Mouse (Mus musculus) stomach, embryonic 15.5 days (tissue): ENCODE measurements around the gene Atp13a1. TPM values are rescaled to one million over a fixed set of nuclear protein-coding genes. Genes with fewer than 3 reads are reported as not detected.
A peak's percentile ranks its signal among the peaks of the same experiment; 100 is the strongest.

Source experiments
- ATAC-seq: fragments of 200-750 bp; cut with Nextera tagmentation; 2 replicates; pipeline ENCODE4 v1.8.0; 2017; ENCODE audit warnings: low read depth, moderate number of reproducible peaks, moderate TSS enrichment; ENCODE audit not compliant: insufficient read depth, low FRiP score
- H3K27ac ChIP-seq: fragments of 300-500 bp; sonication (generic); 2 replicates; pipeline ENCODE4 v1.5.1; 2015; ENCODE audit warnings: mild to moderate bottlenecking, inconsistent platforms
- H3K27me3 ChIP-seq: fragments of 300-500 bp; sonication (generic); replicated peaks from 2 replicates; pipeline ENCODE4 v1.6.1; 2015; ENCODE audit warnings: inconsistent platforms
- H3K36me3 ChIP-seq: fragments of 300-500 bp; sonication (generic); 2 replicates; pipeline ENCODE4 v1.6.1; 2015; ENCODE audit warnings: inconsistent platforms
- H3K4me1 ChIP-seq: fragments of 300-500 bp; sonication (generic); 2 replicates; pipeline ENCODE4 v1.6.1; 2015; ENCODE audit warnings: inconsistent platforms
- H3K4me2 ChIP-seq: fragments of 300-500 bp; sonication (generic); 2 replicates; pipeline ENCODE4 v1.6.1; 2015; ENCODE audit warnings: mild to moderate bottlenecking, inconsistent platforms
- H3K4me3 ChIP-seq: fragments of 300-500 bp; sonication (generic); replicated peaks from 2 replicates; pipeline ENCODE4 v1.5.1; 2015; ENCODE audit warnings: inconsistent platforms
- H3K9ac ChIP-seq: fragments of 300-500 bp; sonication (generic); 2 replicates; pipeline ENCODE4 v1.6.1; 2015; ENCODE audit warnings: inconsistent platforms
- H3K9me3 ChIP-seq: fragments of 300-500 bp; sonication (generic); 2 replicates; pipeline ENCODE4 v1.6.1; 2016; ENCODE audit warnings: inconsistent platforms
- WGBS: fragments of 180-500 bp; shearing (Covaris S2); methylation state at CpG from one replicate; pipeline ENCODE4 v1.1.7; 2015; 5-methylcytosine and 5-hydroxymethylcytosine counted together
- polyA plus RNA-seq: library from polyadenylated mRNA; unstranded; fragments of >200 nt; fragmentation: Nextera tagmentation; extraction: Ambion mirVana; gene quantifications from 2 replicates; pipeline ENCODE4 v1.2.1, GENCODE M21; 2015

Gene Atp13a1
- 48.0 and 53.9 TPM in 2 replicates for polyA plus RNA-seq

- under 1% methylated on average over 38 of the region's 38 CpGs for WGBS
- H3K9ac ChIP-seq = peak within 1 kb of the TSS; percentile 83
- peaks cover 16% of the 10 kb centered on the region for H3K4me1 ChIP-seq
Measured at GRCm38 (mm10) chr8:69790773-69791367, at the start of gene Atp13a1, which contains the start of gene Zfp866. Gene Atp13a1, plus strand, starts transcription at chr8:69791163. Gene Zfp866, minus strand, starts transcription at chr8:69791178.

DNA sequence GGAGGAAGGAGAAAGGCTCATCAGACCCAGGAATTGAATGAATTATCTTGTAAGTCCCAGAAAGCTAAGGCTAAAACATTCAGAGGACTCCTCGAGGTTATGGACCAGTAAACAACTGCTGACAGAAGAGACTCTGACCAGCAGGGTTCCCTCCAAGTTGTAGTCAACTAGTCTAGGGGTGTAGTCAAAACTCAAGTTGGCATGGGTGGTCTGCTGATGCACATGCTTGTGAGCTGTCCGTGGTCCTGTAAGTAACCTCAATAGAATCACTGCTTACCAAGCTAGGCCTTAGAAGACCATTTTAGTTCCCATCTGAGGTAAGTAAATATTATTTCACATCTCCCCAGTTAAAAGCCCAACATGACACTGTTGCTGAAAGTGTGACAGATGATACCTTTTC lies 49.7 kb upstream of the Atp13a1 start:
- ATAC-seq = no peak
- Histone ChIP-seq H3K4me1 (no peaks in the 10 kb centered on the region), H3K27ac (no peak overlapping the region), H3K4me2 (no peak overlapping the region), H3K36me3 (no peaks in the 10 kb centered on the region), H3K4me3 (no peak overlapping the region), H3K9me3 (no peaks in the 10 kb centered on the region), H3K9ac (no peak overlapping the region), H3K27me3 (no peaks in the 10 kb centered on the region)
- WGBS = 81% methylated on average over 2 of the region's 2 CpGs

More at GRCm38 (mm10) chr8:69790773-69791367, at the start of gene Atp13a1, which contains the start of gene Zfp866:
- Histone ChIP-seq H3K36me3 (peaks cover 17% of the 10 kb centered on the region), H3K4me2 (peak within 1 kb of the TSS; percentile 64), H3K27ac (peak within 1 kb of the TSS; percentile 89), H3K4me3 (peak within 1 kb of the TSS; percentile 87), H3K27me3 (no peaks in the 10 kb centered on the region), H3K9me3 (no peaks in the 10 kb centered on the region)
- peak; percentile 93 for ATAC-seq

- H3K9me3 ChIP-seq = no peaks in the 10 kb centered on the region
- peak within 1 kb of the TSS; percentile 47 for H3K4me2 ChIP-seq
- H3K4me3 ChIP-seq = peak within 1 kb of the TSS; percentile 79
- no peaks in the 10 kb centered on the region for H3K36me3 ChIP-seq
- H3K27me3 ChIP-seq = no peaks in the 10 kb centered on the region
- peak within 1 kb of the TSS; percentile 99 for H3K27ac ChIP-seq
- ATAC-seq = peak; percentile 99
- H3K9ac ChIP-seq = peak within 1 kb of the TSS; percentile 95
- 2% methylated on average over 48 of the region's 48 CpGs for WGBS
- no peaks in the 10 kb centered on the region for H3K4me1 ChIP-seq
Measured at GRCm38 (mm10) chr8:69749544-69750454, 41.2 kb upstream of the Atp13a1 start, which contains the start of gene Zfp963. Gene Zfp963, minus strand, starts transcription at chr8:69749970.

DNA sequence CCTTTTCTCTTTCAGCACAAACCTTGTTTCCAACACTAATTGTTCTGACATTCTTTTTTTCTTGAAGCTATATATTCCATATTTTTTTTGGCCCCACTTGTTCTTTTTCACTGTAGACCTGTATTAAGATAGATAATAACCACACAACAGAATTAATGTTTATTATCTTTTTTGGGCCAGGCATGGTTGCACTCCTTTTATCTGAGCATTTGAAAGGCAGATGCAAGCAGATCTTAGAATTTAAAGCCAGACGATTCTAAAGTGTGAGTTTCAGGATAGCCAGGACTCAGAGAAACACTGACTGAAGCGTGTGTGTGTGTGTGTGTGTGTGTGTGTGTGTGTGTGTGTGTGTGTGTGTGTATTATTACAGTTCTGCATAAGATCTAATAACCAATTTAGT lies 38.5 kb upstream of the Atp13a1 start:
- H3K27me3 ChIP-seq = no peaks in the 10 kb centered on the region
- H3K27ac ChIP-seq = no peak overlapping the region
- no peak overlapping the region for H3K9ac ChIP-seq
- ATAC-seq = no peak
- 85% methylated on average over 2 of the region's 2 CpGs for WGBS
- no peak overlapping the region for H3K4me2 ChIP-seq
- H3K9me3 ChIP-seq = no peaks in the 10 kb centered on the region
- H3K36me3 ChIP-seq = no peaks in the 10 kb centered on the region; the same call in 1 of the 2 replicates
- H3K4me3 ChIP-seq = no peak overlapping the region
- no peaks in the 10 kb centered on the region for H3K4me1 ChIP-seq

- H3K9ac ChIP-seq = no peak overlapping the region
- 92% methylated on average over 5 of the region's 5 CpGs for WGBS
- H3K9me3 ChIP-seq = no peaks in the 10 kb centered on the region
- no peak for ATAC-seq
- H3K4me1 ChIP-seq = no peaks in the 10 kb centered on the region
- peaks cover 15% of the 10 kb centered on the region for H3K36me3 ChIP-seq
- no peak overlapping the region for H3K4me3 ChIP-seq
- H3K4me2 ChIP-seq = no peak overlapping the region
- H3K27me3 ChIP-seq = no peaks in the 10 kb centered on the region
- H3K27ac ChIP-seq = no peak overlapping the region
Measured at GRCm38 (mm10) chr8:69758316-69758715, 32.6 kb upstream of the Atp13a1 start.

- ATAC-seq = no peak
- H3K27ac ChIP-seq = no peak overlapping the region
- H3K4me1 ChIP-seq = no peaks in the 10 kb centered on the region
- H3K9me3 ChIP-seq = no peaks in the 10 kb centered on the region
- no peak overlapping the region for H3K4me3 ChIP-seq
- H3K27me3 ChIP-seq = no peaks in the 10 kb centered on the region
- no peak overlapping the region for H3K4me2 ChIP-seq
- peaks cover 48% of the 10 kb centered on the region for H3K36me3 ChIP-seq
- no peak overlapping the region for H3K9ac ChIP-seq
- WGBS = 92% methylated on average over 4 of the region's 4 CpGs
Measured at GRCm38 (mm10) chr8:69761814-69762445, 29.0 kb upstream of the Atp13a1 start.

DNA sequence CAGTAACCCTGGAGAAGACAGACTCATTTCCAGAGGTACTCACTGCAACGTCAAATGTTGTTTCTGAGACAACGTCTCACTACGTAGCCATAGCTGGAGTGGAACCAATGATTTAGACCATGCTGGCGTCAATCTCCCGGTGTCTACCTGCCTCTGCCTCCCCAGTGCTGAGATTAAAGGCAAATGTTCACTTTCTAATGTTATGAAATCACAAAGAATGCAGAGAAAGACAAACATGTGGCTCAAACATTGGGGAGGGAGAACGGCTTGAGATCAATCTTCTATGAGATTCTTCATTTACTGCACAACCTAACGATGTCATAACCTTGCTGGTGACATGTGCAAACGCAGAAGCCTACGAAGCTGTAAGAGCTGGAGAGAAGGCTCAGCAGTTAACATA lies 19.7 kb upstream of the Atp13a1 start:
- WGBS = 78% methylated on average over 9 of the region's 9 CpGs
- Histone ChIP-seq H3K27ac (no peak overlapping the region), H3K36me3 (peaks cover 26% of the 10 kb centered on the region), H3K9me3 (no peaks in the 10 kb centered on the region), H3K27me3 (no peaks in the 10 kb centered on the region), H3K9ac (no peak overlapping the region), H3K4me2 (no peak overlapping the region), H3K4me3 (no peak overlapping the region), H3K4me1 (peaks cover 8% of the 10 kb centered on the region; the same call in 1 of the 2 replicates)
- no peak for ATAC-seq

GRCm38 (mm10) chr8:69772106-69772505 lies 18.9 kb upstream of the Atp13a1 start:
- Histone ChIP-seq H3K9ac (no peak overlapping the region), H3K36me3 (peaks cover 19% of the 10 kb centered on the region), H3K4me3 (no peak overlapping the region), H3K27ac (no peak overlapping the region), H3K9me3 (no peaks in the 10 kb centered on the region), H3K4me2 (no peak overlapping the region), H3K4me1 (peaks cover 8% of the 10 kb centered on the region; the same call in 1 of the 2 replicates), H3K27me3 (no peaks in the 10 kb centered on the region)
- 68% methylated on average over 2 of the region's 2 CpGs for WGBS
- ATAC-seq = no peak

DNA sequence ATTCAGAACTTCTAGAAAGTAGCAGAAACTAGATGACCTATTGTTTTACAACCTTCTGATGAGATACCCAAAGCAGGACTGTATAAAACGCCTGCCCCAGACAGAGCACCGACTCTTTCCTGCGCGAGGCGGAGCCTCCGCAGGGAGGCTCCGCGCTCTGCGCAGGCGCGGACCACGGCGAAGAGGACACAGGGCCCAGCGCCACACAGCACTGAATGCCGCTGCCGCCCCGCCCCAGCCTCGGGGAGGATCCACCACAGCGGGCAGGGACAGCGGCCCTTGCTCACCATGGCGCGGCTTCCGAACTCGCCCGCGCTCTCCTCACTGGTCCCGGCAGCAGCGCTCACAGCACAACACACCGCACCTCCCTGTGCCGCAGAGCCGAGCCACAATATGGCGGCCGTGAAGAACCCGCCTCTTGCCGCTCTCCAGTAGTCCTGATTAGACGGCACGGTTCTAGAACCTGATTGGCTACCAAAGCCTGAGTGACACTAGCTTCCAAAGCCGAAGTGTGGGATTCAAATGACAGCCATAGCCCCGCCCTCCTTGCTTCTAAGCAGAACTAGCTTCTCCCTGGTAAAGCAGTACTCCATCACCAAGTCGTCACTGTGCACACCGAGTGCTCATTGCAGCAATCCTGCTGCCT lies 16.3 kb upstream of the Atp13a1 start, which contains the start of gene Gm20422:
Gm20422 (minus strand) TSS at position 384 of the 646 bp plus-strand sequence.
- peak; percentile 99 for ATAC-seq
- peak within 1 kb of the TSS; percentile 65 for H3K4me2 ChIP-seq
- peak within 1 kb of the TSS; percentile 100 for H3K9ac ChIP-seq
- peak within 1 kb of the TSS; percentile 100 for H3K27ac ChIP-seq
- under 1% methylated on average over 41 of the region's 41 CpGs for WGBS
- no peaks in the 10 kb centered on the region for H3K9me3 ChIP-seq
- no peaks in the 10 kb centered on the region for H3K36me3 ChIP-seq
- H3K27me3 ChIP-seq = no peaks in the 10 kb centered on the region
- H3K4me1 ChIP-seq = peaks cover 8% of the 10 kb centered on the region; the same call in 1 of the 2 replicates
- peak within 1 kb of the TSS; percentile 93 for H3K4me3 ChIP-seq

- Histone ChIP-seq H3K9ac (no peak overlapping the region), H3K4me2 (peak overlapping the region; percentile 49), H3K36me3 (no peaks in the 10 kb centered on the region), H3K4me3 (peak overlapping the region; percentile 93), H3K27ac (peak overlapping the region; percentile 100; the same call in 1 of the 2 replicates), H3K9me3 (no peaks in the 10 kb centered on the region), H3K4me1 (peaks cover 8% of the 10 kb centered on the region; the same call in 1 of the 2 replicates), H3K27me3 (no peaks in the 10 kb centered on the region)
- no peak for ATAC-seq
- WGBS = 50% methylated on average over 2 of the region's 2 CpGs
Measured at GRCm38 (mm10) chr8:69775149-69775534, 15.8 kb upstream of the Atp13a1 start.

DNA sequence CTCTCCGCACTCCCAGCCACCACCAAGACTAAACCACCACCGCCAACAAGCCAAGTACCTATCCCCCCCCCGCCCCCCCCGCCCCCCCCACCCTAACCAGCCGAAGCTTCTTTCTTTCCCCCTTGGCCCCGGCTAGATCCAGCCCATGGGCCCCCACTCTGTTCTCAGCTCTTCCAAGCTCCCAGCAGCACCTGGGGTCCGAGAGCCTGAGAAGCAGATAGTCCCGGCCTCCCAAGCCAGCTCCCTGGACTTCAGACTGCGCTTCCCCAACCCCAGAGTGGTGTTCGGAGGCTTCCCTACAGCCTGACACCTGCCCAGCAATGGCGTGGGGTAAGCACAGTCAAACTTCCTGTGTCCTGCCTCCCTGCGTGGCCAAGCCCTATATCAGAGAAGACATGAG lies 13.9 kb upstream of the Atp13a1 start:
- 63% methylated on average over 10 of the region's 12 CpGs for WGBS
- Histone ChIP-seq H3K9ac (no peak overlapping the region), H3K36me3 (no peaks in the 10 kb centered on the region), H3K4me2 (no peak overlapping the region), H3K9me3 (no peaks in the 10 kb centered on the region), H3K27me3 (no peaks in the 10 kb centered on the region), H3K4me3 (no peak overlapping the region), H3K4me1 (peaks cover 8% of the 10 kb centered on the region; the same call in 1 of the 2 replicates), H3K27ac (no peak overlapping the region)
- no peak for ATAC-seq
